8 mouse cellular contexts compared by ENCODE assay signal in the genomic region with DNA sequence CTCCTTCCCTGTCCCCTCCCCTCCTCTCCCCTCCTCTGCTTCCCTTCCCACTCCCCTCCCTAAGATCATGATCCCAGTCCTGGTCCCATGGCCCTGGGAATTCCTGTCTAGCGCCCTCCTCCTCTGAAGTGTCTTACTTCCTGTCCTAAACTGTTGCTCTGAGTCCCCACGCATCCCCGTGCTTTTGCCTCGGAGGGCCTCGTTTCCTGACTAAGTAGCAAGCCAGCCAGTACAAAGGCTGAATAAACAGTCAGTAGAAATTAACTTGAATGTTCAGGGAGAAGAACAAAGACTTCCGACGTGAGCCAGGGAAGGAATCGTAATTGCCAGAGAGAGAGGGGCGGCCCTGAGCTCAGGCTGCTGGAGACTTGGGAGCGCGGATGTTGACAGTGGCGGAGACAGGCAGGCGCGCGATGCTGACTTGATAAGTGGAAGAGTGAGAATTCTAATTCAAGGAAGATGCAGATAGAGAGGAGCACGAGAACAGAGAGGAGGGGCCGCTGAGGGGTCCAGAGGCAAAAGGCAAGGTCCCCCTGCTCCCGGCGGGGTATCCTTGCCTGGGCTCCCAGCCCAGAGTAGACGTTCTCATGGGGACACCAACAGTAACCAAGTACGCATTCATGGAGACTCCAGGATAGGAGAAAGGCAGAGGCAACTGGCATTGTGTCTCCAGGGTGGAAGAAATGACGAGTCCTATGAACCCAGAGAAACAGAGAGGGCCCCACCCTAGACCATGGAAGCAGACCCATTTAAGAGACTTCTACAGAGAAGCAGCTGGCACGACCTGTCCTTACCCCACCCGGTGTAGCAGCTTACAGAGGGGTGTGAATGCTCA. TPM values are rescaled to one million over a fixed set of nuclear protein-coding genes. Genes with fewer than 3 reads are reported as not detected.
DNase-seq lines count a peak whose midpoint lies in the region; ATAC-seq and TF ChIP-seq lines count a peak whose summit lies in the region.

No protein-coding gene starts in this region.

- no peak for TF ChIP-seq POLR2A in lung, adult 2 months (IDR thresholded peaks at IDR 0.05; ENCODE audit: borderline replicate concordance, extremely low read depth, low read depth, low read length)

- H3K4me2 ChIP-seq in stomach, embryonic 14.5 days (replicated peaks; ENCODE audit: low read depth, low read length), result peak overlapping the region; percentile 18; the same call in 1 of the 2 replicates

- no peak for ATAC-seq in stomach, embryonic 14.5 days (ENCODE audit: insufficient number of reproducible peaks, insufficient read depth, low FRiP score, low read depth)

- 14% methylated on average over 24 of the region's 24 CpGs for WGBS in lung, adult 2 months
- WGBS in stomach, embryonic 14.5 days, result 12% methylated on average over 24 of the region's 24 CpGs

- H3K36me3 ChIP-seq in stomach, embryonic 14.5 days (ENCODE audit: control insufficient read depth, insufficient read depth, low read length), result no peaks in the 10 kb centered on the region

- intact Hi-C loops in heart, postnatal 14 days (cut with DNase I), result loop anchor here (5.0 kb wide), 4 partner anchors 89 to 854 kb away; partner anchors contain the start of gene Ccdc182

- no peak for TF ChIP-seq CTCF in lung, adult 2 months (IDR thresholded peaks at IDR 0.05; ENCODE audit: insufficient read depth, low read length)

- no peak overlapping the region for H3K4me3 ChIP-seq in lung, adult 2 months (replicated peaks; ENCODE audit: extremely low read depth, low read depth, low read length)
- no peak overlapping the region for H3K4me3 ChIP-seq in stomach, embryonic 14.5 days (ENCODE audit: low read depth, low read length)

- no peaks in the 10 kb centered on the region for H3K9me3 ChIP-seq in stomach, embryonic 14.5 days (ENCODE audit: control insufficient read depth, low read depth, low read length)

- peaks cover 6% of the 10 kb centered on the region; the same call in 1 of the 2 replicates for H3K4me1 ChIP-seq in lung, adult 2 months (ENCODE audit: control insufficient read depth, insufficient read depth, low read length)
- H3K4me1 ChIP-seq in stomach, embryonic 14.5 days (ENCODE audit: control insufficient read depth, insufficient read depth, low read length), result peaks cover 8% of the 10 kb centered on the region

- no peaks in the 10 kb centered on the region for H3K27me3 ChIP-seq in stomach, embryonic 14.5 days (ENCODE audit: control insufficient read depth, insufficient read depth, low read length)

- H3K9ac ChIP-seq in stomach, embryonic 14.5 days (replicated peaks; ENCODE audit: low read depth, low read length), result no peak overlapping the region

- peak; percentile 63 for DNase-seq in ES-CJ7 (ENCODE audit: low read depth, low spot score)
- DNase-seq in embryo, embryonic 9.5 days (ENCODE audit: extremely low spot score), result peak; percentile 60
- DNase-seq in heart, postnatal 14 days, result peak; percentile 42 to 44
- peak; percentile 30 for DNase-seq in lung, adult 2 months
- DNase-seq in gastrocnemius, adult 8-10 months (ENCODE audit: low spot score in 2 of 2), result no peak
- DNase-seq in urinary bladder, postnatal 36 days (ENCODE audit: low spot score in 2 of 2), result no peak
- DNase-seq in cerebellum, adult 8-10 months, result no peak

- H3K27ac ChIP-seq in stomach, embryonic 14.5 days (ENCODE audit: low read length), result no peak overlapping the region

RNA-seq across cellular contexts. Expression of gene Akap1, which starts 43.4 kb away (rescaled TPM):
- total RNA-seq in heart, postnatal 14 days (2021), result 100 to 1,000 TPM; 114 TPM
- polyA plus RNA-seq in lung, adult 2 months (2012; rRNA removed), result 22.3 and 32.2 TPM in 2 replicates
- polyA plus RNA-seq in stomach, embryonic 14.5 days (2014; fragmentation: Nextera tagmentation; extraction: Ambion mirVana), result 20.6 and 23.9 TPM in 2 replicates
- 10 to 100 TPM; 61.8 to 71.6 (median 65.3) TPM for total RNA-seq in gastrocnemius, adult 8-10 months (2022)

Comparison
In these comparisons a context has a peak if more than half of its experiments do, and no peak if none do; other contexts are left out.
1. DNase-seq: peak in ES-CJ7 (single experiment), embryo, embryonic 9.5 days (single experiment), heart, postnatal 14 days (2 of 2) and lung, adult 2 months (single experiment); none in gastrocnemius, adult 8-10 months (0 of 2), urinary bladder, postnatal 36 days (0 of 2) and cerebellum, adult 8-10 months (single experiment).